Mouse (Mus musculus): ENCODE results near the gene Kcnma1. TPM values are rescaled to one million over a fixed set of nuclear protein-coding genes. Genes with fewer than 3 reads are reported as not detected.

Kcnma1 gene
- total and polyA plus RNA-seq, 2 experiments, result 0.18 TPM; not detected in 1

DNA sequence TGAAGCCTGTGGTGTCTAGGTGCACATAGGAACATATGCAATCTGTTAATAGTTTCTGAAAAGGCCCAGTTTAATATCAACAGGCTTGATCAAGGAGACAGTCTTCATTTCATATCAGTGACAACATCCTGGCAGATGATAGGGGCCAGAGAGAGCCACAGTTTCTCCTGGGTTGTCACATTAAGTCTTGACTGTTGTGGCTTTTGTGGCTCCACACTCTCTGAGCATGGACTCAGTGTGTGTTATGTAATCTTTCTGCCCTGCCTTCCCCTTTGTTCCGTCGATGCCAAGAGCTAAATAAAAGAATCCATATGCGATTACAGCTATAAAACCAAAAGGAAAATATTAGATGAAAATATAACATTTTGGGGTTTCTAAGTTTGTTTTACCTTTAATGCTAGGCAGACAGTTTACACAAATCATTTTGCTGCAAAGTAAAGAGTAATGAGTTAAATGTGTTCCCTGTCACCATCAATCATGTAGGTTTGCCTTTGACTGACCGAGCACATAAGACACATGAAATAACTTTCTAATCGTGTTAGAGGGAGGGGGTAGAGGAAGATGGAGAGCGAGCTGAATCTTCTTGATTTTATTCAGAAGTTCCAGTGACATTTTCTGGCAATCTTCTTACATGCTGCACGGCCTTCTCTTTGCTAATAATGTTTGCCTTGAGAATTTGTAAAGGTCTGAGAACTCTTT, 528.3 kb downstream of the Kcnma1 start:
- Histone ChIP-seq H3K36me3 (ENCODE audit: control insufficient read depth, insufficient read depth, low read length) (no peaks in the 10 kb centered on the region), H3K4me1 (ENCODE audit: control insufficient read depth, insufficient read depth, low read length) (no peaks in the 10 kb centered on the region), H3K4me3 (ENCODE audit: insufficient read depth, low read depth, low read length) (no peak overlapping the region), H3K27ac (replicated peaks; ENCODE audit: insufficient read depth, low read depth, low read length) (no peak overlapping the region), H3K79me2 (ENCODE audit: control insufficient read depth, insufficient read depth, low read length) (no peaks in the 10 kb centered on the region), H3K9ac (ENCODE audit: low read depth, low read length) (no peak overlapping the region), H3K27me3 (ENCODE audit: control insufficient read depth, insufficient read depth, low read length) (no peaks in the 10 kb centered on the region)
- TF ChIP-seq POLR2A (IDR thresholded peaks at IDR 0.05; ENCODE audit: extremely low read depth, insufficient read depth, low read length), result no peak
- no peak for TF ChIP-seq CTCF (IDR thresholded peaks at IDR 0.05; ENCODE audit: low read depth, low read length)
- WGBS, result 82% methylated on average over 7 of the region's 7 CpGs
- DNase-seq (ENCODE audit: extremely low read depth, low read depth, low spot score), result no peak

DNA sequence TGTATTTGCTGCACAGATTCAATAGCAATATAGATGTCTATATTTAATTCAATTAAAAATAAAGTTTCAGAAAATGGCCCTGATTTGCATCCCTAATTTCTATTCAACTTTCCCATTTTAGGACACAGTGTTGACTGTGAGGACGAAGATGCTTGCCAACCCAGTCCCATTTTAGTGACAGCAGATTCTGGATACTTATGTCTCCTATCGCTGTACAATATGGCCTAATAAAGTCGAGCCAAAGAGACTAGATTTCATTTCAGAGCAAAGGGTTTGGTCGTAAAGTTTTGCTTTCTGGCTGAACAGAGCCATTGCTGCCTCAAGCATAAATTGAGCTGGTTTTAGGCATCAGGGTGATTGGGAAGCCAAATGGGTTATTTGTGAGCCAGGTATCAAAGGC, 539.2 kb downstream of the Kcnma1 start:
- Histone ChIP-seq H3K36me3 (ENCODE audit: control insufficient read depth, insufficient read depth, low read length) (no peaks in the 10 kb centered on the region), H3K27me3 (ENCODE audit: control insufficient read depth, insufficient read depth, low read length) (no peaks in the 10 kb centered on the region), H3K79me2 (ENCODE audit: control insufficient read depth, insufficient read depth, low read length) (no peaks in the 10 kb centered on the region), H3K4me1 (ENCODE audit: control insufficient read depth, insufficient read depth, low read length) (no peaks in the 10 kb centered on the region; the same call in 1 of the 2 replicates), H3K9ac (ENCODE audit: low read depth, low read length) (no peak overlapping the region), H3K27ac (replicated peaks; ENCODE audit: insufficient read depth, low read depth, low read length) (no peak overlapping the region), H3K4me3 (ENCODE audit: insufficient read depth, low read depth, low read length) (no peak overlapping the region)
- WGBS, result 85% methylated on average over 4 of the region's 4 CpGs
- no peak for DNase-seq (ENCODE audit: extremely low read depth, low read depth, low spot score)
- TF ChIP-seq CTCF (IDR thresholded peaks at IDR 0.05; ENCODE audit: low read depth, low read length), result no peak
- TF ChIP-seq POLR2A (IDR thresholded peaks at IDR 0.05; ENCODE audit: extremely low read depth, insufficient read depth, low read length), result no peak

GRCm38 (mm10) chr14:23470071-23470470, 544.2 kb downstream of the Kcnma1 start:
- TF ChIP-seq CTCF (IDR thresholded peaks at IDR 0.05; ENCODE audit: low read depth, low read length) (no peak), POLR2A (IDR thresholded peaks at IDR 0.05; ENCODE audit: extremely low read depth, insufficient read depth, low read length) (no peak)
- DNase-seq (ENCODE audit: extremely low read depth, low read depth, low spot score), result no peak
- H3K36me3 ChIP-seq (ENCODE audit: control insufficient read depth, insufficient read depth, low read length), result no peaks in the 10 kb centered on the region
- no peak overlapping the region for H3K4me3 ChIP-seq (ENCODE audit: insufficient read depth, low read depth, low read length)
- no peaks in the 10 kb centered on the region for H3K27me3 ChIP-seq (ENCODE audit: control insufficient read depth, insufficient read depth, low read length)
- 92% methylated on average over 2 of the region's 2 CpGs for WGBS
- no peak overlapping the region for H3K9ac ChIP-seq (ENCODE audit: low read depth, low read length)
- no peak overlapping the region for H3K27ac ChIP-seq (replicated peaks; ENCODE audit: insufficient read depth, low read depth, low read length)
- no peaks in the 10 kb centered on the region; the same call in 1 of the 2 replicates for H3K4me1 ChIP-seq (ENCODE audit: control insufficient read depth, insufficient read depth, low read length)
- no peaks in the 10 kb centered on the region for H3K79me2 ChIP-seq (ENCODE audit: control insufficient read depth, insufficient read depth, low read length)

- Histone ChIP-seq H3K4me1 (ENCODE audit: control insufficient read depth, insufficient read depth, low read length) (no peaks in the 10 kb centered on the region), H3K27ac (replicated peaks; ENCODE audit: insufficient read depth, low read depth, low read length) (no peak overlapping the region), H3K4me3 (ENCODE audit: insufficient read depth, low read depth, low read length) (no peak overlapping the region), H3K79me2 (ENCODE audit: control insufficient read depth, insufficient read depth, low read length) (no peaks in the 10 kb centered on the region), H3K9ac (ENCODE audit: low read depth, low read length) (no peak overlapping the region), H3K27me3 (ENCODE audit: control insufficient read depth, insufficient read depth, low read length) (no peaks in the 10 kb centered on the region), H3K36me3 (ENCODE audit: control insufficient read depth, insufficient read depth, low read length) (no peaks in the 10 kb centered on the region)
- WGBS, result 71% methylated on average over 2 of the region's 2 CpGs
- DNase-seq (ENCODE audit: extremely low read depth, low read depth, low spot score), result no peak
- TF ChIP-seq CTCF (IDR thresholded peaks at IDR 0.05; ENCODE audit: low read depth, low read length) (no peak), POLR2A (IDR thresholded peaks at IDR 0.05; ENCODE audit: extremely low read depth, insufficient read depth, low read length) (no peak)
Measured at GRCm38 (mm10) chr14:23465135-23465534, 549.2 kb downstream of the Kcnma1 start.

GRCm38 (mm10) chr14:23458560-23458959, 555.7 kb downstream of the Kcnma1 start:
- no peaks in the 10 kb centered on the region for H3K36me3 ChIP-seq (ENCODE audit: control insufficient read depth, insufficient read depth, low read length)
- 74% methylated on average over 4 of the region's 4 CpGs for WGBS
- no peak overlapping the region for H3K27ac ChIP-seq (replicated peaks; ENCODE audit: insufficient read depth, low read depth, low read length)
- H3K4me3 ChIP-seq (ENCODE audit: insufficient read depth, low read depth, low read length), result no peak overlapping the region
- H3K27me3 ChIP-seq (ENCODE audit: control insufficient read depth, insufficient read depth, low read length), result no peaks in the 10 kb centered on the region
- no peak for DNase-seq (ENCODE audit: extremely low read depth, low read depth, low spot score)
- H3K79me2 ChIP-seq (ENCODE audit: control insufficient read depth, insufficient read depth, low read length), result no peaks in the 10 kb centered on the region
- no peaks in the 10 kb centered on the region for H3K4me1 ChIP-seq (ENCODE audit: control insufficient read depth, insufficient read depth, low read length)
- H3K9ac ChIP-seq (ENCODE audit: low read depth, low read length), result no peak overlapping the region
- TF ChIP-seq POLR2A (IDR thresholded peaks at IDR 0.05; ENCODE audit: extremely low read depth, insufficient read depth, low read length) (no peak), CTCF (IDR thresholded peaks at IDR 0.05; ENCODE audit: low read depth, low read length) (no peak)

DNA sequence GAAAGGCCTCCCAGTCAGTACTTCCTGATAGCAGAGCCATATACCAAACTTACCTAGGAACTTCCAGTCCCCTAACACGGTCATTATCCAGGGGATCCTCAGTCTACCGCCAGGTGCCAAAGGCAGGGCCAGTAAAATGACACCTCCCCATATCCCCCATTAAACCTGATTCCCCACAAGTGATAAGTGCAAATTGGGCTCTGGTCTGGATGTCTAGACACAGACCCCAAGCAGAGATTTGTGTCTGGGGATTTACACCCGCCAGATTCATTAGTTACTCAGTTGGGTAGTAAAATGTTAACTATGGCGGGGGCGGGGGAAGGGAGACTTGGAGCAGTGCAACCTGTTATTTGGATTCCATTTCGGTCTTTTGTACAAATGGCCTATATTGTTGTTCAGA, 562.6 kb downstream of the Kcnma1 start:
- Histone ChIP-seq H3K36me3 (ENCODE audit: control insufficient read depth, insufficient read depth, low read length) (no peaks in the 10 kb centered on the region), H3K27ac (replicated peaks; ENCODE audit: insufficient read depth, low read depth, low read length) (no peak overlapping the region), H3K4me3 (ENCODE audit: insufficient read depth, low read depth, low read length) (no peak overlapping the region), H3K4me1 (ENCODE audit: control insufficient read depth, insufficient read depth, low read length) (no peaks in the 10 kb centered on the region), H3K79me2 (ENCODE audit: control insufficient read depth, insufficient read depth, low read length) (no peaks in the 10 kb centered on the region), H3K27me3 (ENCODE audit: control insufficient read depth, insufficient read depth, low read length) (no peaks in the 10 kb centered on the region), H3K9ac (ENCODE audit: low read depth, low read length) (no peak overlapping the region)
- WGBS, result 85% methylated on average over 6 of the region's 6 CpGs
- TF ChIP-seq POLR2A (IDR thresholded peaks at IDR 0.05; ENCODE audit: extremely low read depth, insufficient read depth, low read length) (no peak), CTCF (IDR thresholded peaks at IDR 0.05; ENCODE audit: low read depth, low read length) (no peak)
- DNase-seq (ENCODE audit: extremely low read depth, low read depth, low spot score), result no peak

Data from liver, adult 2 months (tissue).